Mouse (Mus musculus): ENCODE measurements around the gene Ddrgk1. TPM values are rescaled to one million over a fixed set of nuclear protein-coding genes. Genes with fewer than 3 reads are reported as not detected.
A peak's percentile ranks its signal among the peaks of the same experiment; 100 is the strongest.

Ddrgk1 gene
- total RNA-seq, 1 experiment = 60.1 TPM

GRCm38 (mm10) chr2:130613091-130613490 lies 51.4 kb downstream of the Ddrgk1 start:
- H3K27ac ChIP-seq (ENCODE audit: insufficient read depth, low read depth, low read length, poor library complexity, severe bottlenecking) = no peak overlapping the region
- H3K4me1 ChIP-seq (ENCODE audit: control insufficient read depth in 2 of 2, insufficient read depth in 2 of 2, low read length in 2 of 2, poor library complexity in 1 of 2) = no peaks in the 10 kb centered on the region
- in situ Hi-C loops (cut with MboI; ENCODE audit: low sequenced_read_pairs in 2 of 2, unreplicated experiment in 2 of 2) = no loop called here
- TF ChIP-seq MAFK (IDR thresholded peaks at IDR 0.05; ENCODE audit: insufficient read depth, low read depth, low read length) (no peak), ZC3H11A (IDR thresholded peaks at IDR 0.05; ENCODE audit: borderline replicate concordance, low read depth, low read length) (peak; percentile 14; the same call in 1 of the 2 replicates)
- peaks cover 13% of the 10 kb centered on the region for H3K36me3 ChIP-seq (ENCODE audit: control insufficient read depth, insufficient read depth, low read length, poor library complexity, severe bottlenecking)
- no peak for DNase-seq (ENCODE audit: low read depth, low spot score)
- no peaks in the 10 kb centered on the region for H3K9me3 ChIP-seq (ENCODE audit: control insufficient read depth, insufficient read depth, low read depth, low read length)
- no peak overlapping the region for H3K9ac ChIP-seq (ENCODE audit: insufficient read depth, low read depth, low read length, poor library complexity, severe bottlenecking)
- no peak overlapping the region for H3K4me3 ChIP-seq (ENCODE audit: insufficient read depth in 1 of 2, low read depth in 1 of 2, low read length in 2 of 2, poor library complexity in 1 of 2, severe bottlenecking in 1 of 2)

Other genes starting within 250 kb of the Ddrgk1 start
- 111 and 164 TPM in 2 replicates for gene Vps16, start 240.3 kb downstream of the Ddrgk1 start, total RNA-seq (2012; rRNA removed)
- 13.1 and 14.4 TPM in 2 replicates for gene Pced1a, start 240.0 kb downstream of the Ddrgk1 start, total RNA-seq (2012; rRNA removed)
- 35.1 and 40.6 TPM in 2 replicates for gene Ptpra, start 214.4 kb downstream of the Ddrgk1 start, total RNA-seq (2012; rRNA removed)
- gene Mrps26, start 100.9 kb downstream of the Ddrgk1 start, total RNA-seq (2012; rRNA removed) = 42.6 and 57.0 TPM in 2 replicates
- gene Oxt, start 88.5 kb downstream of the Ddrgk1 start, total RNA-seq (2012; rRNA removed) = 0.45 TPM in 1 of 2 replicates, not detected in the other
- not detected in 2 replicates for gene Avp, start 82.1 kb downstream of the Ddrgk1 start, total RNA-seq (2012; rRNA removed)
- gene Fastkd5, start 34.6 kb downstream of the Ddrgk1 start, total RNA-seq (2012; rRNA removed) = 22.0 and 22.2 TPM in 2 replicates
- 5.0 and 5.8 TPM in 2 replicates for gene Ubox5, start 34.6 kb downstream of the Ddrgk1 start, total RNA-seq (2012; rRNA removed)
- gene Lzts3, start 21.9 kb downstream of the Ddrgk1 start, total RNA-seq (2012; rRNA removed) = 3.4 and 4.4 TPM in 2 replicates
- gene Itpa, start 3.0 kb upstream of the Ddrgk1 start, total RNA-seq (2012; rRNA removed) = 55.0 and 83.4 TPM in 2 replicates
- gene Slc4a11, start 32.9 kb upstream of the Ddrgk1 start, total RNA-seq (2012; rRNA removed) = 13.0 and 25.0 TPM in 2 replicates
- 8.2 and 11.9 TPM in 2 replicates for gene 4930402H24Rik, start 241.7 kb upstream of the Ddrgk1 start, total RNA-seq (2012; rRNA removed)
- gene Atrn, start 241.8 kb upstream of the Ddrgk1 start, total RNA-seq (2012; rRNA removed) = 16.7 and 17.0 TPM in 2 replicates

Measured in ES-E14 (cell line).